8 mouse cellular contexts compared by ENCODE assay signal in the genomic region with DNA sequence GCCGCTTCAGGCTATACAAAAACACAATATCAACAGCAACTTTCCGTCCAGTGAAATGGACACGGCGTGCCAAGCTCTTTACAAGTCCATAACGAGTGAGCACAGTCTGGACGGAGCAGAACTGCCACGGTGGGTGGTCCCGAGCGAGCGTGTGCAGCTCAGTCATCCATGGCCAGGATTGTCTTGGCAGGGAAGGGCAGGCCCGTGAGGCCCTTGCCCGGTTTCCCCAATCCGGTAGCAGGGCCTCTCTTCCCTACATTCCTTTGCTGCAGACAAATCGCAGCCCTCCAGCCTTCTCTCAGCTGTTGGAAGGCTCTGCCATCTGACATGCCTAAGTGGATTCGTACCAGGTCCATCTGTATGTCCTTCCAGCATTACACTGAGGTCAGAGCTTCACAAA.
DNase-seq lines count a peak whose midpoint lies in the region; ATAC-seq and TF ChIP-seq lines count a peak whose summit lies in the region.

No protein-coding gene starts in this region.

- no peak overlapping the region for H3K9ac ChIP-seq in kidney, postnatal 0 days (ENCODE audit: low read depth, low read length)
- no peak overlapping the region for H3K9ac ChIP-seq in forebrain, embryonic 13.5 days
- no peak overlapping the region for H3K9ac ChIP-seq in midbrain, embryonic 11.5 days (ENCODE audit: low read length)

- 25% methylated on average over 15 of the region's 15 CpGs for WGBS in kidney, postnatal 0 days
- 18% methylated on average over 15 of the region's 15 CpGs for WGBS in forebrain, embryonic 13.5 days
- 38% methylated on average over 15 of the region's 15 CpGs for WGBS in hindbrain, embryonic 10.5 days
- 24% methylated on average over 15 of the region's 15 CpGs for WGBS in midbrain, embryonic 11.5 days

- H3K9me3 ChIP-seq in kidney, postnatal 0 days (replicated peaks; ENCODE audit: low read length): no peaks in the 10 kb centered on the region
- H3K9me3 ChIP-seq in forebrain, embryonic 13.5 days (replicated peaks): no peaks in the 10 kb centered on the region
- H3K9me3 ChIP-seq in hindbrain, embryonic 10.5 days: no peaks in the 10 kb centered on the region
- H3K9me3 ChIP-seq in midbrain, embryonic 11.5 days (ENCODE audit: control insufficient read depth, low read length): no peaks in the 10 kb centered on the region

- H3K4me2 ChIP-seq in kidney, postnatal 0 days (ENCODE audit: low read length): 0 out of 2 replicates have a peak overlapping the region, but pooled peaks have one; percentile 6
- H3K4me2 ChIP-seq in forebrain, embryonic 13.5 days: peak overlapping the region; percentile 20
- H3K4me2 ChIP-seq in midbrain, embryonic 11.5 days: peak overlapping the region; percentile 18; the same call in 1 of the 2 replicates

- intact Hi-C loops in left cerebral cortex, postnatal 36 days (cut with DNase I): no loop called here

- H3K27me3 ChIP-seq in kidney, postnatal 0 days (ENCODE audit: insufficient read depth, low read length): no peaks in the 10 kb centered on the region
- no peaks in the 10 kb centered on the region for H3K27me3 ChIP-seq in forebrain, embryonic 13.5 days
- peaks cover 5% of the 10 kb centered on the region; the same call in 1 of the 2 replicates for H3K27me3 ChIP-seq in hindbrain, embryonic 10.5 days (ENCODE audit: insufficient read depth, poor library complexity, severe bottlenecking)
- H3K27me3 ChIP-seq in midbrain, embryonic 11.5 days (ENCODE audit: control insufficient read depth, insufficient read depth, low read length): no peaks in the 10 kb centered on the region

- no peak overlapping the region for H3K4me3 ChIP-seq in kidney, postnatal 0 days (replicated peaks; ENCODE audit: low read depth, low read length)
- H3K4me3 ChIP-seq in forebrain, embryonic 13.5 days: no peak overlapping the region
- no peak overlapping the region for H3K4me3 ChIP-seq in hindbrain, embryonic 10.5 days
- no peak overlapping the region for H3K4me3 ChIP-seq in midbrain, embryonic 11.5 days (ENCODE audit: low read depth, low read length)

- no peaks in the 10 kb centered on the region for H3K36me3 ChIP-seq in kidney, postnatal 0 days (ENCODE audit: insufficient read depth, low read length)
- no peaks in the 10 kb centered on the region for H3K36me3 ChIP-seq in forebrain, embryonic 13.5 days (ENCODE audit: poor library complexity, severe bottlenecking)
- H3K36me3 ChIP-seq in hindbrain, embryonic 10.5 days: no peaks in the 10 kb centered on the region
- no peaks in the 10 kb centered on the region for H3K36me3 ChIP-seq in midbrain, embryonic 11.5 days (ENCODE audit: control insufficient read depth, insufficient read depth, low read length)

- no peak for TF ChIP-seq CTCF in kidney, postnatal 0 days (IDR thresholded peaks at IDR 0.05; ENCODE audit: low read depth)

- H3K27ac ChIP-seq in kidney, postnatal 0 days: no peak overlapping the region; the same call in 1 of the 2 replicates
- H3K27ac ChIP-seq in forebrain, embryonic 13.5 days: no peak overlapping the region
- H3K27ac ChIP-seq in hindbrain, embryonic 10.5 days: peak overlapping the region; percentile 1; the same call in 1 of the 2 replicates
- H3K27ac ChIP-seq in midbrain, embryonic 11.5 days (ENCODE audit: low read depth, low read length): no peak overlapping the region

- peak; percentile 70 for ATAC-seq in kidney, postnatal 0 days (replicated peaks; ENCODE audit: low FRiP score, low read depth)
- peak; percentile 80 for ATAC-seq in forebrain, embryonic 13.5 days
- peak; percentile 78 for ATAC-seq in midbrain, embryonic 11.5 days (ENCODE audit: low FRiP score)

- DNase-seq in kidney, postnatal 0 days (ENCODE audit: low spot score): peak; percentile 51
- no peak for DNase-seq in kidney, postnatal 36 days
- DNase-seq in hindbrain, embryonic 10.5 days (ENCODE audit: low spot score): peak; percentile 38
- DNase-seq in midbrain, embryonic 11.5 days (ENCODE audit: low spot score, missing footprints): peak; percentile 88
- DNase-seq in left cerebral cortex, postnatal 36 days (ENCODE audit: low spot score in 2 of 2): no peak
- no peak for DNase-seq in right cerebral cortex, adult 18-20 months
- no peak for DNase-seq in frontal cortex, postnatal 36 days (ENCODE audit: low spot score in 2 of 2)

- peaks cover 27% of the 10 kb centered on the region for H3K4me1 ChIP-seq in kidney, postnatal 0 days (replicated peaks; ENCODE audit: insufficient read depth, low read length)
- peaks cover 38% of the 10 kb centered on the region for H3K4me1 ChIP-seq in forebrain, embryonic 13.5 days
- H3K4me1 ChIP-seq in hindbrain, embryonic 10.5 days (replicated peaks): peaks cover 49% of the 10 kb centered on the region
- peaks cover 12% of the 10 kb centered on the region for H3K4me1 ChIP-seq in midbrain, embryonic 11.5 days (ENCODE audit: control insufficient read depth, insufficient read depth, low read length)

Comparison
In these comparisons a context has a peak if more than half of its experiments do, and no peak if none do; other contexts are left out.
1. DNase-seq: peak in kidney, postnatal 0 days (single experiment), hindbrain, embryonic 10.5 days (single experiment) and midbrain, embryonic 11.5 days (single experiment); none in kidney, postnatal 36 days (0 of 2), left cerebral cortex, postnatal 36 days (0 of 2), right cerebral cortex, adult 18-20 months (single experiment) and frontal cortex, postnatal 36 days (0 of 2).
2. Peak in every context shown above with its lines, with median percentiles within 50 percentile points of each other: ATAC-seq and H3K4me2 ChIP-seq.